Mouse (Mus musculus): ENCODE data around the gene Timm13. TPM values are rescaled to one million over a fixed set of nuclear protein-coding genes. Genes with fewer than 3 reads are reported as not detected.

The Timm13 gene
- total RNA-seq, 2 experiments from 2014 or later: 145 to 167 TPM

GRCm38 (mm10) chr10:80933421-80933979, 32.7 kb upstream of the Timm13 start:
- DNase-seq (ENCODE audit: extremely low spot score in 1 of 2, low spot score in 1 of 2): no peak

- no peak for DNase-seq (ENCODE audit: extremely low spot score in 1 of 2, low spot score in 1 of 2)
Observed at GRCm38 (mm10) chr10:80932700-80933420, 32.1 kb upstream of the Timm13 start.

GRCm38 (mm10) chr10:80932206-80932605, 31.4 kb upstream of the Timm13 start:
- peak in 1 of 2 experiments; percentile 34 for DNase-seq (ENCODE audit: extremely low spot score in 1 of 2, low spot score in 1 of 2)

- DNase-seq (ENCODE audit: extremely low spot score in 1 of 2, low spot score in 1 of 2): no peak
Observed at GRCm38 (mm10) chr10:80931695-80932094, 30.9 kb upstream of the Timm13 start.

GRCm38 (mm10) chr10:80931153-80931671, 30.4 kb upstream of the Timm13 start:
- no peak for DNase-seq (ENCODE audit: extremely low spot score in 1 of 2, low spot score in 1 of 2)

- DNase-seq (ENCODE audit: extremely low spot score in 1 of 2, low spot score in 1 of 2): peak in 1 of 2 experiments; percentile 36
Observed at GRCm38 (mm10) chr10:80930361-80931152, 29.8 kb upstream of the Timm13 start.

GRCm38 (mm10) chr10:80929299-80930226, 28.8 kb upstream of the Timm13 start, which contains the start of gene Gadd45b:
TSS of gene Gadd45b (plus strand) at chr10:80930073.
- DNase-seq (ENCODE audit: extremely low spot score in 1 of 2, low spot score in 1 of 2): peak; percentile 91 to 95

- peak; percentile 89 for DNase-seq (ENCODE audit: extremely low spot score in 1 of 2, low spot score in 1 of 2)
Observed at GRCm38 (mm10) chr10:80928586-80929298, 28.0 kb upstream of the Timm13 start.

- no peak for DNase-seq (ENCODE audit: extremely low spot score in 1 of 2, low spot score in 1 of 2)
Observed at GRCm38 (mm10) chr10:80925472-80925871, 24.7 kb upstream of the Timm13 start.

- DNase-seq (ENCODE audit: extremely low spot score in 1 of 2, low spot score in 1 of 2): no peak
Observed at GRCm38 (mm10) chr10:80921923-80922322, 21.2 kb upstream of the Timm13 start.

GRCm38 (mm10) chr10:80917779-80918434, 17.1 kb upstream of the Timm13 start, which contains the start of gene Lmnb2:
TSS of gene Lmnb2 (minus strand) at chr10:80918245.
- DNase-seq (ENCODE audit: extremely low spot score in 1 of 2, low spot score in 1 of 2): peak; percentile 66 to 68

- DNase-seq (ENCODE audit: extremely low spot score in 1 of 2, low spot score in 1 of 2): no peak
Observed at GRCm38 (mm10) chr10:80917336-80917778, 16.6 kb upstream of the Timm13 start.

- no peak for DNase-seq (ENCODE audit: extremely low spot score in 1 of 2, low spot score in 1 of 2)
Observed at GRCm38 (mm10) chr10:80915736-80916135, 15.0 kb upstream of the Timm13 start.

- no peak for DNase-seq (ENCODE audit: extremely low spot score in 1 of 2, low spot score in 1 of 2)
Observed at GRCm38 (mm10) chr10:80915260-80915659, 14.5 kb upstream of the Timm13 start.

- DNase-seq (ENCODE audit: extremely low spot score in 1 of 2, low spot score in 1 of 2): no peak
Observed at GRCm38 (mm10) chr10:80914253-80914656, 13.5 kb upstream of the Timm13 start.

- no peak for DNase-seq (ENCODE audit: extremely low spot score in 1 of 2, low spot score in 1 of 2)
Observed at GRCm38 (mm10) chr10:80913364-80914011, 12.7 kb upstream of the Timm13 start.

GRCm38 (mm10) chr10:80911891-80912290, 11.1 kb upstream of the Timm13 start:
- DNase-seq (ENCODE audit: extremely low spot score in 1 of 2, low spot score in 1 of 2): no peak

- DNase-seq (ENCODE audit: extremely low spot score in 1 of 2, low spot score in 1 of 2): no peak
Observed at GRCm38 (mm10) chr10:80911354-80911753, 10.6 kb upstream of the Timm13 start.

Data from layer of hippocampus, postnatal 25 days (tissue).